Mouse (Mus musculus) frontal cortex, postnatal 10 days (tissue): ENCODE results near the gene Snrpd3.
"Not testable (repeated sequence)": the region's sequence is repeated elsewhere in the genome, so short reads cannot be mapped to it uniquely, and the experiment has no call there.

Experiments
- DNase-seq, 2 experiments: peaks; one replicate each; pipeline ENCODE4 v3.0.0; 2022; ENCODE audit warnings: low spot score in 2 of 2, mixed read lengths in 1 of 2

Snrpd3 gene

GRCm38 (mm10) chr10:75566765-75567164 is 49.4 kb downstream of the Snrpd3 start:
- DNase-seq = not testable (repeated sequence)

- DNase-seq = no peak
These were observed 50.7 kb downstream of the Snrpd3 start for GRCm38 (mm10) chr10:75568029-75568428.

GRCm38 (mm10) chr10:75568441-75568840 is 51.1 kb downstream of the Snrpd3 start:
- DNase-seq = no peak

GRCm38 (mm10) chr10:75568851-75569250 is 51.5 kb downstream of the Snrpd3 start:
- DNase-seq = no peak

- DNase-seq = no peak
These were observed 53.8 kb downstream of the Snrpd3 start for GRCm38 (mm10) chr10:75570981-75571657.

GRCm38 (mm10) chr10:75571937-75572336 is 54.6 kb downstream of the Snrpd3 start:
- DNase-seq = no peak

GRCm38 (mm10) chr10:75573181-75573580 is 55.8 kb downstream of the Snrpd3 start:
- DNase-seq = no peak

GRCm38 (mm10) chr10:75573965-75574364 is 56.6 kb downstream of the Snrpd3 start:
- DNase-seq = no peak

GRCm38 (mm10) chr10:75579129-75579528 is 61.8 kb downstream of the Snrpd3 start:
- no peak for DNase-seq

- DNase-seq = peak; percentile 76 to 84
These were observed 68.7 kb downstream of the Snrpd3 start for GRCm38 (mm10) chr10:75585876-75586552.

- DNase-seq = no peak
These were observed 69.2 kb downstream of the Snrpd3 start for GRCm38 (mm10) chr10:75586553-75586879.
